9 mouse cellular contexts compared by ENCODE assay signal in genomic region chr12:99406697-99407317, GRCm38 (mm10).
DNase-seq lines count a peak whose midpoint lies in the region; ATAC-seq and TF ChIP-seq lines count a peak whose summit lies in the region.
"Had no signal": no experiment of that assay in that cellular context is flagged by ENCODE, and none has a peak within 500 bp of the region (broad histone marks: within the 10 kb centered on the region; RNA-seq: fewer than 3 reads in every experiment).

No protein-coding gene starts in this region.

- no peaks in the 10 kb centered on the region; the same call in 1 of the 2 replicates for H3K9me3 ChIP-seq in heart, embryonic 11.5 days (replicated peaks; ENCODE audit: control insufficient read depth, low read length)
- H3K9me3 ChIP-seq in embryonic facial prominence, embryonic 15.5 days (replicated peaks), result no peaks in the 10 kb centered on the region
- H3K9me3 ChIP-seq in lung, postnatal 0 days (ENCODE audit: low read length), result 0 out of 2 replicates have a peak, but pooled peaks cover 2% of the 10 kb centered on the region
- no peaks in the 10 kb centered on the region for H3K9me3 ChIP-seq in hindbrain, embryonic 13.5 days

- no peak overlapping the region for H3K9ac ChIP-seq in heart, embryonic 11.5 days (ENCODE audit: low read depth, low read length)
- no peak overlapping the region for H3K9ac ChIP-seq in embryonic facial prominence, embryonic 15.5 days
- H3K9ac ChIP-seq in lung, postnatal 0 days (replicated peaks; ENCODE audit: low read depth), result 0 out of 2 replicates have a peak overlapping the region, but pooled peaks have one; percentile 26
- H3K9ac ChIP-seq in hindbrain, embryonic 13.5 days, result no peak overlapping the region
- H3K9ac ChIP-seq: limb, embryonic 12.5 days had no signal

- H3K27ac ChIP-seq in heart, embryonic 11.5 days (ENCODE audit: low read depth, low read length), result peak overlapping the region; percentile 36
- H3K27ac ChIP-seq in embryonic facial prominence, embryonic 15.5 days (replicated peaks), result peak overlapping the region; percentile 66
- H3K27ac ChIP-seq in lung, postnatal 0 days (ENCODE audit: low read length), result peak overlapping the region; percentile 11; the same call in 1 of the 2 replicates
- no peak overlapping the region for H3K27ac ChIP-seq in hindbrain, embryonic 13.5 days
- H3K27ac ChIP-seq: limb, embryonic 12.5 days had no signal

- H3K36me3 ChIP-seq in heart, embryonic 11.5 days (ENCODE audit: control insufficient read depth, insufficient read depth, low read length), result no peaks in the 10 kb centered on the region
- H3K36me3 ChIP-seq in embryonic facial prominence, embryonic 15.5 days, result no peaks in the 10 kb centered on the region
- no peaks in the 10 kb centered on the region for H3K36me3 ChIP-seq in lung, postnatal 0 days (ENCODE audit: insufficient read depth, low read length)
- H3K36me3 ChIP-seq in hindbrain, embryonic 13.5 days, result no peaks in the 10 kb centered on the region

- 52% methylated on average over 15 of the region's 15 CpGs for WGBS in heart, embryonic 11.5 days (ENCODE audit: insufficient replicate concordance)
- 47% methylated on average over 15 of the region's 15 CpGs for WGBS in embryonic facial prominence, embryonic 15.5 days
- WGBS in lung, postnatal 0 days, result 21% methylated on average over 15 of the region's 15 CpGs
- WGBS in hindbrain, embryonic 13.5 days, result 66% methylated on average over 15 of the region's 15 CpGs

- no peaks in the 10 kb centered on the region for H3K4me1 ChIP-seq in heart, embryonic 11.5 days (ENCODE audit: control insufficient read depth, insufficient read depth, low read length)
- peaks cover 9% of the 10 kb centered on the region for H3K4me1 ChIP-seq in embryonic facial prominence, embryonic 15.5 days
- peaks cover 2% of the 10 kb centered on the region; the same call in 1 of the 2 replicates for H3K4me1 ChIP-seq in lung, postnatal 0 days (ENCODE audit: insufficient read depth, low read depth, low read length)
- peaks cover 22% of the 10 kb centered on the region for H3K4me1 ChIP-seq in hindbrain, embryonic 13.5 days (replicated peaks)

- no peak for ATAC-seq in heart, embryonic 11.5 days (replicated peaks; ENCODE audit: insufficient number of reproducible peaks, low FRiP score, low TSS enrichment)
- ATAC-seq in embryonic facial prominence, embryonic 15.5 days (ENCODE audit: insufficient number of reproducible peaks, low FRiP score, low TSS enrichment, low read depth), result no peak
- peak; percentile 19; the same call in 1 of the 2 replicates for ATAC-seq in lung, postnatal 0 days
- ATAC-seq in hindbrain, embryonic 13.5 days (ENCODE audit: low FRiP score), result no peak

- no peak for TF ChIP-seq EP300 in lung, postnatal 0 days (IDR thresholded peaks at IDR 0.05)

- DNase-seq in heart, postnatal 4 days, result no peak
- peak; percentile 46 for DNase-seq in CD4-positive helper T cell, adult 2 months (ENCODE audit: low read depth, low spot score)
- DNase-seq in lung, postnatal 0 days (ENCODE audit: low spot score), result peak; percentile 36
- no peak for DNase-seq in urinary bladder, adult 2 months (ENCODE audit: low spot score)
- no peak for DNase-seq in frontal cortex, postnatal 25 days (ENCODE audit: low spot score in 2 of 2)

- TF ChIP-seq CTCF in lung, postnatal 0 days (IDR thresholded peaks at IDR 0.05), result no peak

- peak overlapping the region; percentile 49 for H3K4me2 ChIP-seq in heart, embryonic 11.5 days
- H3K4me2 ChIP-seq in embryonic facial prominence, embryonic 15.5 days (replicated peaks), result peak overlapping the region; percentile 36
- peak overlapping the region; percentile 58 for H3K4me2 ChIP-seq in lung, postnatal 0 days (replicated peaks; ENCODE audit: low read depth, low read length)
- no peak overlapping the region for H3K4me2 ChIP-seq in hindbrain, embryonic 13.5 days
- H3K4me2 ChIP-seq: limb, embryonic 12.5 days had no signal

- H3K4me3 ChIP-seq in heart, embryonic 11.5 days (ENCODE audit: low read depth, low read length), result no peak overlapping the region
- peak overlapping the region; percentile 12; the same call in 1 of the 2 replicates for H3K4me3 ChIP-seq in embryonic facial prominence, embryonic 15.5 days (replicated peaks)
- H3K4me3 ChIP-seq in lung, postnatal 0 days (ENCODE audit: low read depth, low read length), result peak overlapping the region; percentile 32
- H3K4me3 ChIP-seq in hindbrain, embryonic 13.5 days, result no peak overlapping the region
- H3K4me3 ChIP-seq: limb, embryonic 12.5 days had no signal

- no peaks in the 10 kb centered on the region for H3K27me3 ChIP-seq in heart, embryonic 11.5 days (ENCODE audit: control insufficient read depth, insufficient read depth, low read length)
- no peaks in the 10 kb centered on the region for H3K27me3 ChIP-seq in embryonic facial prominence, embryonic 15.5 days
- H3K27me3 ChIP-seq in lung, postnatal 0 days (replicated peaks; ENCODE audit: insufficient read depth, low read length), result no peaks in the 10 kb centered on the region
- no peaks in the 10 kb centered on the region for H3K27me3 ChIP-seq in hindbrain, embryonic 13.5 days
- H3K27me3 ChIP-seq: limb, embryonic 12.5 days had no signal

Comparison
In these comparisons a context has a peak if more than half of its experiments do, and no peak if none do; other contexts are left out.
1. H3K4me3 ChIP-seq: peak in embryonic facial prominence, embryonic 15.5 days (single experiment) and lung, postnatal 0 days (single experiment); none in heart, embryonic 11.5 days (single experiment) and hindbrain, embryonic 13.5 days (single experiment).
2. DNase-seq: peak in CD4-positive helper T cell, adult 2 months (single experiment) and lung, postnatal 0 days (single experiment); none in heart, postnatal 4 days (single experiment), urinary bladder, adult 2 months (single experiment) and frontal cortex, postnatal 25 days (0 of 2).